9 mouse cellular contexts compared by ENCODE assay signal in genomic region chr10:121946173-121946572, GRCm38 (mm10).
DNase-seq lines count a peak whose midpoint lies in the region; ATAC-seq and TF ChIP-seq lines count a peak whose summit lies in the region.
"Had no signal": no experiment of that assay in that cellular context is flagged by ENCODE, and none has a peak within 500 bp of the region (broad histone marks: within the 10 kb centered on the region; RNA-seq: fewer than 3 reads in every experiment).

No protein-coding gene starts in this region.

- H3K4me3 ChIP-seq in forebrain, postnatal 0 days (ENCODE audit: low read depth, low read length) = no peak overlapping the region
- H3K4me3 ChIP-seq in left cerebral cortex, adult 2 months = no peak overlapping the region
- H3K4me3 ChIP-seq: heart, embryonic 15.5 days; neural tube, embryonic 12.5 days had no signal

- H3K27ac ChIP-seq in forebrain, postnatal 0 days (ENCODE audit: low read depth, low read length) = no peak overlapping the region
- no peak overlapping the region for H3K27ac ChIP-seq in left cerebral cortex, adult 2 months
- H3K27ac ChIP-seq: heart, embryonic 15.5 days; neural tube, embryonic 12.5 days had no signal

- ATAC-seq in forebrain, postnatal 0 days = peak; percentile 78

- TF ChIP-seq CTCF in forebrain, postnatal 0 days (IDR thresholded peaks at IDR 0.05; ENCODE audit: low read depth) = no peak
- TF ChIP-seq CTCF in left cerebral cortex, adult 2 months (IDR thresholded peaks at IDR 0.05) = no peak

- 41% methylated on average over 8 of the region's 8 CpGs for WGBS in forebrain, postnatal 0 days

- no peak overlapping the region for H3K9ac ChIP-seq in forebrain, postnatal 0 days
- H3K9ac ChIP-seq: heart, embryonic 15.5 days; neural tube, embryonic 12.5 days had no signal

- intact Hi-C loops in left cerebral cortex, adult 2 months (cut with DNase I) = no loop called here

- no peaks in the 10 kb centered on the region for H3K27me3 ChIP-seq in forebrain, postnatal 0 days (ENCODE audit: insufficient read depth, low read length)
- H3K27me3 ChIP-seq: heart, embryonic 15.5 days; neural tube, embryonic 12.5 days had no signal

- H3K4me2 ChIP-seq in forebrain, postnatal 0 days (ENCODE audit: low read depth) = no peak overlapping the region
- H3K4me2 ChIP-seq: heart, embryonic 15.5 days; neural tube, embryonic 12.5 days had no signal

- peak; percentile 5 for DNase-seq in ovary, postnatal 14 days (ENCODE audit: low spot score)
- DNase-seq in ovary, adult 18-20 months (ENCODE audit: low spot score) = no peak
- DNase-seq in forebrain, postnatal 0 days = peak; percentile 66
- DNase-seq in left cerebral cortex, adult 2 months (ENCODE audit: extremely low spot score in 1 of 2, low spot score in 2 of 2) = peak; percentile 60 to 64
- no peak for DNase-seq in spleen, postnatal 4 days (ENCODE audit: low spot score in 2 of 2)
- no peak for DNase-seq in thymus, adult 18-20 months
- no peak for DNase-seq in adrenal gland, adult 18-20 months (ENCODE audit: low spot score in 2 of 2)

- H3K36me3 ChIP-seq in forebrain, postnatal 0 days (ENCODE audit: insufficient read depth) = no peaks in the 10 kb centered on the region
- H3K36me3 ChIP-seq: heart, embryonic 15.5 days; neural tube, embryonic 12.5 days had no signal

- no peaks in the 10 kb centered on the region for H3K9me3 ChIP-seq in forebrain, postnatal 0 days (ENCODE audit: low read length)
- H3K9me3 ChIP-seq: heart, embryonic 15.5 days; neural tube, embryonic 12.5 days had no signal

- H3K4me1 ChIP-seq in forebrain, postnatal 0 days (ENCODE audit: insufficient read depth) = peaks cover 3% of the 10 kb centered on the region; the same call in 1 of the 2 replicates
- H3K4me1 ChIP-seq: heart, embryonic 15.5 days; neural tube, embryonic 12.5 days had no signal

Comparison
In these comparisons a context has a peak if more than half of its experiments do, and no peak if none do; other contexts are left out.
1. DNase-seq: peak in ovary, postnatal 14 days (single experiment), forebrain, postnatal 0 days (single experiment) and left cerebral cortex, adult 2 months (2 of 2); none in ovary, adult 18-20 months (single experiment), spleen, postnatal 4 days (0 of 2), thymus, adult 18-20 months (0 of 2) and adrenal gland, adult 18-20 months (0 of 2).